Mouse (Mus musculus) gastrocnemius, adult 8-10 months (tissue): ENCODE measurements around the gene Nup43. TPM values are rescaled to one million over a fixed set of nuclear protein-coding genes. Genes with fewer than 3 reads are reported as not detected.
A peak's percentile ranks its signal among the peaks of the same experiment; 100 is the strongest.

Experiments used
- DNase-seq, 2 experiments: peaks; one replicate each; pipeline ENCODE4 v3.0.0; 2022; ENCODE audit warnings: low spot score in 2 of 2
- total RNA-seq, 4 experiments: library from RNA; stranded (reverse); gene quantifications; 2 replicates each; pipeline ENCODE4 v1.2.4; 2022

The Nup43 gene
- total RNA-seq, 4 experiments from 2014 or later = 5.4 to 6.5 (median 5.7) TPM

- DNase-seq = no peak
Measured at GRCm38 (mm10) chr10:7682249-7682648, 14.9 kb downstream of the Nup43 start.

- no peak for DNase-seq
Measured at GRCm38 (mm10) chr10:7686902-7687301, 19.6 kb downstream of the Nup43 start.

GRCm38 (mm10) chr10:7695286-7695685, 28.0 kb downstream of the Nup43 start:
- DNase-seq = no peak

- no peak for DNase-seq
Measured at GRCm38 (mm10) chr10:7700120-7700519, 32.8 kb downstream of the Nup43 start.

- DNase-seq = no peak
Measured at GRCm38 (mm10) chr10:7702586-7702985, 35.3 kb downstream of the Nup43 start.

- DNase-seq = no peak
Measured at GRCm38 (mm10) chr10:7710121-7710520, 42.8 kb downstream of the Nup43 start.

- DNase-seq = no peak
Measured at GRCm38 (mm10) chr10:7712506-7712905, 45.2 kb downstream of the Nup43 start.

- no peak for DNase-seq
Measured at GRCm38 (mm10) chr10:7715056-7715455, 47.8 kb downstream of the Nup43 start.

- peak; percentile 86 to 93 for DNase-seq
Measured at GRCm38 (mm10) chr10:7725751-7726500, 58.6 kb downstream of the Nup43 start, which contains the start of gene Katna1. Gene Katna1 (plus strand): TSS chr10:7726000.

GRCm38 (mm10) chr10:7726501-7726812, 59.2 kb downstream of the Nup43 start:
- DNase-seq = no peak

GRCm38 (mm10) chr10:7727011-7727410, 59.7 kb downstream of the Nup43 start:
- DNase-seq = no peak

Other genes starting within 250 kb of the Nup43 start
- under 1 TPM in 3 of 4 experiments, not detected in 1; 0.05 to 0.13 (median 0.12) TPM for gene Ulbp1, start 193.9 kb upstream of the Nup43 start, total RNA-seq
- gene Lrp11, start 77.7 kb upstream of the Nup43 start, total RNA-seq = 1 to 10 TPM in 3 of 4 experiments, under 1 TPM in 1; 0.99 to 1.3 (median 1.1) TPM
- gene Pcmt1, start 13.6 kb downstream of the Nup43 start, total RNA-seq = 100 to 1,000 TPM; 111 to 131 (median 116) TPM
- 10 to 100 TPM in 3 of 4 experiments, 1 to 10 TPM in 1; 9.4 to 11.4 (median 10.3) TPM for gene Lats1, start 13.7 kb downstream of the Nup43 start, total RNA-seq
- 10 to 100 TPM; 11.4 to 13.8 (median 11.9) TPM for gene Katna1, start 58.5 kb downstream of the Nup43 start, total RNA-seq
- gene Ginm1, start 125.3 kb downstream of the Nup43 start, total RNA-seq = 100 to 1,000 TPM; 102 to 111 (median 105) TPM
- gene Ppil4, start 125.4 kb downstream of the Nup43 start, total RNA-seq = 10 to 100 TPM in 2 of 4 experiments, 1 to 10 TPM in 2; 7.9 to 10.6 (median 9.8) TPM
- under 1 TPM in 1 of 4 experiments, not detected in 3; 0.07 TPM for gene Zc3h12d, start 165.0 kb downstream of the Nup43 start, total RNA-seq